Mouse (Mus musculus) cerebellum, adult 2 months (tissue): ENCODE measurements around the gene Slc9c1.

Source experiments
- CTCF ChIP-seq: fragments of 200-500 bp; IDR thresholded peaks from 2 replicates; pipeline ENCODE4 v1.5.1; 2011; ENCODE audit warnings: low read depth, mild to moderate bottlenecking, control low read depth, low read length, moderate library complexity, borderline replicate concordance; ENCODE audit not compliant: insufficient read depth
- POLR2A ChIP-seq: fragments of 200-500 bp; IDR thresholded peaks from 2 replicates; pipeline ENCODE4 v1.6.1; 2011; ENCODE audit warnings: low read length, control low read depth, borderline replicate concordance; ENCODE audit not compliant: insufficient read depth

DNA sequence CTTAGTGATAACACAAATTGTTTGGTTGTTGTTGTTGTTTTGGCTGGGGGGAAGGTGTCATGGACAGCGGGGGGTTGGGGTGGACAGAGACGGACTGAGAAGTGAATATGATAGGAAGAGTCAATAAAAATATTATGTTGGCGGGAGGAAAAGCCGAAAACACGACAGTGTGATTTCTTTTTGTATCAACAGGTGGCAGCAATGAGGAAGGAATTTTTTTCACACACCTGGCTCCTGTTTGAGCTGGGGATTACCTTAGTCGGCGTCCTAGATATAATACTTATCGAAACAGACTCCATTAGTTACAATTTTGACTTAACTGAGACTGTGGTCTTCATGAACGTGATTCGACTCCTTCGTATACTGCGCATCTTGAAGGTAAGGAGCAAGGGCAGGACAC, 44.8 kb downstream of the Slc9c1 start:
- TF ChIP-seq CTCF (no peak), POLR2A (no peak)
